Mouse (Mus musculus) cortical plate, adult 2 months (tissue): ENCODE results near the gene Syngr2.

Experiments used
- CTCF ChIP-seq: fragments of 200-500 bp; IDR thresholded peaks from 2 replicates; pipeline ENCODE4 v1.5.1; 2011; ENCODE audit warnings: mild to moderate bottlenecking, control low read depth, low read length; ENCODE audit not compliant: insufficient read depth; ENCODE audit errors: extremely low read depth
- POLR2A ChIP-seq: fragments of 200-500 bp; IDR thresholded peaks from 2 replicates; pipeline ENCODE4 v1.6.1; 2011; ENCODE audit warnings: mild to moderate bottlenecking, low read length, control low read depth; ENCODE audit not compliant: insufficient read depth; ENCODE audit errors: extremely low read depth

- TF ChIP-seq POLR2A (no peak), CTCF (no peak)
Measured at GRCm38 (mm10) chr11:117782705-117783034, 26.8 kb upstream of the Syngr2 start.
